Comparison of ENCODE assay signal across 9 mouse cellular contexts in the genomic region with DNA sequence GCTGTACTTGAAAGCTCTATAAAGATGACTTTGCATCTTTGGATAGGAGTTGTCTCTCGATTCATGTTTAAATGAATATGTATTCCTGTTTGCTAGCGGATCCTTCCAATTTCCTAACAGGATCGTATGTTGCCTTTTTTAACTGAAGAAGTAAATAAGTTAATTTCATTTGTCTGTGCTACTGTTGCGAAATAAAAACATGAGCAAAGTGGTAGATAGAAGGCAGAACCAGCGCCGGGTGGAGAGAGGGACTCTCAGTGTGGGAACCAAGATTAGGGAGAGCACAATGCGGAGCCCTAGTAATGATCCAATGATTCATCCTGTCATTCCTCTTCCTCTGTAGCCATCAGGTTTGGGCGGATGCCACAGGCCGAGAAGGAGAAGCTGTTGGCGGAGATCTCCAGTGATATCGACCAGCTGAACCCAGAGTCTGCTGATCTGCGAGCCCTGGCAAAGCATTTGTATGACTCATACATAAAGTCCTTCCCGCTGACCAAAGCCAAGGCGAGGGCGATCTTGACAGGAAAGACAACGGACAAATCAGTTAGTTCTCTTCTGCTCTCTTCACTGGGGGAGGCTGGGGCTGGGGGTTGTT.
A peak's percentile ranks its signal among the peaks of the same experiment; 100 is the strongest.
DNase-seq lines count a peak whose midpoint lies in the region; ATAC-seq and TF ChIP-seq lines count a peak whose summit lies in the region.
"Had no signal": no experiment of that assay in that cellular context is flagged by ENCODE, and none has a peak within 500 bp of the region (broad histone marks: within the 10 kb centered on the region; RNA-seq: fewer than 3 reads in every experiment).

No protein-coding gene starts in this region.

- H3K4me3 ChIP-seq in intestine, postnatal 0 days (ENCODE audit: low read depth, low read length) = 0 out of 2 replicates have a peak overlapping the region, but pooled peaks have one; percentile 7
- no peak overlapping the region for H3K4me3 ChIP-seq in macrophage (ENCODE audit: inconsistent target)
- no peak overlapping the region for H3K4me3 ChIP-seq in thymus, adult 2 months (ENCODE audit: control insufficient read depth, insufficient read depth, low read length)
- no peak overlapping the region for H3K4me3 ChIP-seq in forebrain, embryonic 15.5 days
- no peak overlapping the region for H3K4me3 ChIP-seq in limb, embryonic 10.5 days
- H3K4me3 ChIP-seq: limb, embryonic 13.5 days had no signal

- no peaks in the 10 kb centered on the region for H3K9me3 ChIP-seq in intestine, postnatal 0 days (ENCODE audit: control insufficient read depth)
- H3K9me3 ChIP-seq in forebrain, embryonic 15.5 days = no peaks in the 10 kb centered on the region
- no peaks in the 10 kb centered on the region for H3K9me3 ChIP-seq in limb, embryonic 10.5 days (replicated peaks)
- H3K9me3 ChIP-seq: limb, embryonic 13.5 days had no signal

- no peak overlapping the region for H3K9ac ChIP-seq in intestine, postnatal 0 days (ENCODE audit: low read depth, low read length)
- H3K9ac ChIP-seq in forebrain, embryonic 15.5 days (replicated peaks) = no peak overlapping the region
- H3K9ac ChIP-seq: limb, embryonic 13.5 days had no signal

- H3K36me3 ChIP-seq in intestine, postnatal 0 days (ENCODE audit: control insufficient read depth, insufficient read depth) = 0 out of 2 replicates have a peak, but pooled peaks cover 3% of the 10 kb centered on the region
- peaks cover 9% of the 10 kb centered on the region; the same call in 1 of the 2 replicates for H3K36me3 ChIP-seq in macrophage (ENCODE audit: inconsistent target)
- no peaks in the 10 kb centered on the region for H3K36me3 ChIP-seq in thymus, adult 2 months (ENCODE audit: control insufficient read depth, insufficient read depth, low read length)
- no peaks in the 10 kb centered on the region for H3K36me3 ChIP-seq in forebrain, embryonic 15.5 days
- no peaks in the 10 kb centered on the region for H3K36me3 ChIP-seq in limb, embryonic 10.5 days
- H3K36me3 ChIP-seq: limb, embryonic 13.5 days had no signal

- 0 out of 2 replicates have a peak, but pooled peaks have one; percentile 32 for ATAC-seq in common myeloid progenitor, adult 5-6 weeks (replicated peaks; ENCODE audit: low read depth, poor library complexity, severe bottlenecking)
- ATAC-seq in intestine, postnatal 0 days = peak; percentile 50
- no peak for ATAC-seq in forebrain, embryonic 15.5 days (replicated peaks)

- TF ChIP-seq CTCF in intestine, postnatal 0 days (IDR thresholded peaks at IDR 0.05; ENCODE audit: low read depth) = no peak
- TF ChIP-seq CTCF in thymus, adult 2 months (IDR thresholded peaks at IDR 0.05; ENCODE audit: borderline replicate concordance, control insufficient read depth, extremely low read depth, insufficient read depth, low read length, poor library complexity) = no peak

- H3K27ac ChIP-seq in intestine, postnatal 0 days (ENCODE audit: low read depth, low read length) = peak overlapping the region; percentile 73
- peak overlapping the region; percentile 70 for H3K27ac ChIP-seq in macrophage
- H3K27ac ChIP-seq in thymus, adult 2 months (ENCODE audit: control insufficient read depth, insufficient read depth, low read length) = no peak overlapping the region
- H3K27ac ChIP-seq in forebrain, embryonic 15.5 days (replicated peaks) = no peak overlapping the region
- H3K27ac ChIP-seq in limb, embryonic 10.5 days = no peak overlapping the region
- H3K27ac ChIP-seq: limb, embryonic 13.5 days had no signal

- H3K4me1 ChIP-seq in intestine, postnatal 0 days (replicated peaks; ENCODE audit: control insufficient read depth, insufficient read depth, low read length) = peaks cover 7% of the 10 kb centered on the region; the same call in 1 of the 2 replicates
- no peaks in the 10 kb centered on the region for H3K4me1 ChIP-seq in thymus, adult 2 months (replicated peaks; ENCODE audit: control insufficient read depth, insufficient read depth, low read length)
- no peaks in the 10 kb centered on the region for H3K4me1 ChIP-seq in forebrain, embryonic 15.5 days
- H3K4me1 ChIP-seq in limb, embryonic 10.5 days = no peaks in the 10 kb centered on the region
- H3K4me1 ChIP-seq: limb, embryonic 13.5 days had no signal

- H3K79me2 ChIP-seq in macrophage (ENCODE audit: inconsistent target) = no peaks in the 10 kb centered on the region

- TF ChIP-seq POLR2A in thymus, adult 2 months (IDR thresholded peaks at IDR 0.05; ENCODE audit: control insufficient read depth, extremely low read depth, insufficient read depth, low read length, poor library complexity) = no peak

- WGBS in intestine, postnatal 0 days = 26% methylated on average over 16 of the region's 16 CpGs
- WGBS in macrophage (ENCODE audit: missing documents) = 43% methylated on average over 16 of the region's 16 CpGs
- WGBS in thymus, adult 2 months = 93% methylated on average over 16 of the region's 16 CpGs
- 91% methylated on average over 16 of the region's 16 CpGs for WGBS in forebrain, embryonic 15.5 days
- WGBS in limb, embryonic 10.5 days = 85% methylated on average over 16 of the region's 16 CpGs

- peak; percentile 80 for DNase-seq in adrenal gland, postnatal 25 days
- DNase-seq in thymus, adult 2 months = no peak
- DNase-seq in T-cell, adult 2 months (ENCODE audit: low spot score) = no peak
- DNase-seq in limb, embryonic 10.5 days (ENCODE audit: low spot score) = no peak

- H3K27me3 ChIP-seq in intestine, postnatal 0 days (replicated peaks; ENCODE audit: control insufficient read depth, insufficient read depth, low read length) = no peaks in the 10 kb centered on the region
- no peaks in the 10 kb centered on the region for H3K27me3 ChIP-seq in thymus, adult 2 months (ENCODE audit: control insufficient read depth, insufficient read depth, low read length)
- no peaks in the 10 kb centered on the region for H3K27me3 ChIP-seq in forebrain, embryonic 15.5 days
- H3K27me3 ChIP-seq in limb, embryonic 10.5 days (ENCODE audit: low read depth, poor library complexity, severe bottlenecking) = no peaks in the 10 kb centered on the region
- H3K27me3 ChIP-seq: limb, embryonic 13.5 days had no signal

- peak overlapping the region; percentile 47 for H3K4me2 ChIP-seq in intestine, postnatal 0 days (replicated peaks; ENCODE audit: low read depth)
- H3K4me2 ChIP-seq in forebrain, embryonic 15.5 days (replicated peaks) = no peak overlapping the region
- H3K4me2 ChIP-seq: limb, embryonic 13.5 days had no signal

Comparison
In these comparisons a context has a peak if more than half of its experiments do, and no peak if none do; other contexts are left out.
1. H3K27ac ChIP-seq: peak in intestine, postnatal 0 days (single experiment) and macrophage (single experiment); none in thymus, adult 2 months (single experiment), forebrain, embryonic 15.5 days (single experiment) and limb, embryonic 10.5 days (single experiment).